Mouse (Mus musculus) liver, postnatal 0 days (tissue): Measurements from ENCODE around the gene Prss50. TPM values are rescaled to one million over a fixed set of nuclear protein-coding genes. Genes with fewer than 3 reads are reported as not detected.

Experiments
- ATAC-seq: fragments of 200-750 bp; cut with Nextera tagmentation; 2 replicates; pipeline ENCODE4 v1.8.0; 2017; ENCODE audit warnings: mild to moderate bottlenecking, moderate library complexity
- DNase-seq: peaks from one replicate; pipeline ENCODE4 v3.0.0-alpha.2; 2016
- H3K27ac ChIP-seq: fragments of 300-500 bp; sonication (generic); 2 replicates; pipeline ENCODE4 v1.5.1; 2014; ENCODE audit warnings: antibody characterized with exemption, moderate library complexity, mild to moderate bottlenecking, low read depth
- H3K27me3 ChIP-seq: fragments of 300-500 bp; sonication (generic); 2 replicates; pipeline ENCODE4 v1.6.1; 2014; ENCODE audit warnings: low read length, control low read depth, mixed read lengths; ENCODE audit not compliant: insufficient read depth
- H3K36me3 ChIP-seq: fragments of 300-500 bp; sonication (generic); replicated peaks from 2 replicates; pipeline ENCODE4 v1.6.1; 2014; ENCODE audit warnings: mild to moderate bottlenecking, control low read depth, low read length, moderate library complexity, mixed read lengths; ENCODE audit not compliant: insufficient read depth
- H3K4me1 ChIP-seq: fragments of 300-500 bp; sonication (generic); 2 replicates; pipeline ENCODE4 v1.6.1; 2014; ENCODE audit warnings: antibody characterized with exemption, mild to moderate bottlenecking, control low read depth; ENCODE audit not compliant: insufficient read depth
- H3K4me2 ChIP-seq: fragments of 300-500 bp; sonication (generic); 2 replicates; pipeline ENCODE4 v1.6.1; 2014; ENCODE audit warnings: low read depth, mild to moderate bottlenecking, low read length, moderate library complexity, mixed read lengths
- H3K4me3 ChIP-seq: fragments of 300-500 bp; sonication (generic); 2 replicates; pipeline ENCODE4 v1.5.1; 2014; ENCODE audit warnings: low read depth, low read length
- H3K9ac ChIP-seq: fragments of 300-500 bp; sonication (generic); replicated peaks from 2 replicates; pipeline ENCODE4 v1.6.1; 2014; ENCODE audit warnings: mild to moderate bottlenecking, moderate library complexity
- H3K9me3 ChIP-seq: fragments of 300-500 bp; sonication (generic); 2 replicates; pipeline ENCODE4 v1.6.1; 2016; ENCODE audit warnings: mild to moderate bottlenecking, control low read depth, low read length, mixed read lengths
- CTCF ChIP-seq: sonication (generic); IDR thresholded peaks from 2 replicates; pipeline ENCODE4 v1.5.1; 2016; ENCODE audit warnings: antibody characterized with exemption, low read depth
- EP300 ChIP-seq: IDR thresholded peaks from 2 replicates; pipeline ENCODE4 v1.6.1; 2016; ENCODE audit warnings: antibody characterized with exemption, low read depth, mild to moderate bottlenecking
- WGBS: fragments of 180-500 bp; shearing (Covaris S2); extraction: QIAGEN DNeasy Blood & Tissue Kit; methylation state at CpG from one replicate; pipeline ENCODE4 v1.1.7; 2014; ENCODE audit not compliant: insufficient replicate concordance; 5-methylcytosine and 5-hydroxymethylcytosine counted together
- polyA plus RNA-seq: library from polyadenylated mRNA; unstranded; fragments of >200 nt; fragmentation: Nextera tagmentation; extraction: Ambion mirVana; gene quantifications from 2 replicates; pipeline ENCODE4 v1.2.1, GENCODE M21; 2015

Prss50 gene
- polyA plus RNA-seq, 1 experiment from 2014 or later: 10.3 TPM

GRCm38 (mm10) chr9:110841438-110841837 is 16.3 kb upstream of the Prss50 start:
- Histone ChIP-seq H3K4me2 (no peak overlapping the region), H3K4me3 (no peak overlapping the region), H3K9ac (no peak overlapping the region), H3K4me1 (peaks cover 9% of the 10 kb centered on the region), H3K27me3 (no peaks in the 10 kb centered on the region), H3K36me3 (no peaks in the 10 kb centered on the region), H3K9me3 (no peaks in the 10 kb centered on the region), H3K27ac (peak overlapping the region; percentile 30; the same call in 1 of the 2 replicates)
- WGBS: 19% methylated on average over 2 of the region's 2 CpGs
- TF ChIP-seq CTCF: no peak
- ATAC-seq (peak; percentile 50), DNase-seq (no peak)

GRCm38 (mm10) chr9:110844206-110844605 is 13.6 kb upstream of the Prss50 start, which contains the start of gene Prss46:
Gene Prss46, plus strand, starts transcription at chr9:110844506.
- no peak for TF ChIP-seq EP300
- no peak for TF ChIP-seq CTCF
- peaks cover 9% of the 10 kb centered on the region for H3K4me1 ChIP-seq
- ATAC-seq (no peak), DNase-seq (no peak)
- H3K9ac ChIP-seq: no peak within 1 kb of the TSS
- H3K36me3 ChIP-seq: no peaks in the 10 kb centered on the region
- H3K27me3 ChIP-seq: no peaks in the 10 kb centered on the region
- H3K27ac ChIP-seq: no peak within 1 kb of the TSS
- 70% methylated on average over 10 of the region's 10 CpGs for WGBS
- no peak within 1 kb of the TSS for H3K4me3 ChIP-seq
- H3K4me2 ChIP-seq: no peak within 1 kb of the TSS
- no peaks in the 10 kb centered on the region for H3K9me3 ChIP-seq

- H3K27me3 ChIP-seq: no peaks in the 10 kb centered on the region
- WGBS: 81% methylated on average over 7 of the region's 7 CpGs
- H3K27ac ChIP-seq: no peak overlapping the region
Observed at GRCm38 (mm10) chr9:110849162-110849561, 8.6 kb upstream of the Prss50 start.

GRCm38 (mm10) chr9:110855903-110856302 is 1.9 kb upstream of the Prss50 start:
- Histone ChIP-seq H3K9me3 (no peaks in the 10 kb centered on the region), H3K4me3 (no peak overlapping the region)
- TF ChIP-seq EP300 (no peak), CTCF (no peak)

More at GRCm38 (mm10) chr9:110849162-110849561, 8.6 kb upstream of the Prss50 start:
- no peak overlapping the region for H3K9ac ChIP-seq
- no peaks in the 10 kb centered on the region for H3K36me3 ChIP-seq
- TF ChIP-seq EP300: no peak
- no peak for TF ChIP-seq CTCF
- no peaks in the 10 kb centered on the region for H3K4me1 ChIP-seq
- H3K4me2 ChIP-seq: no peak overlapping the region
- no peak for DNase-seq
- no peak overlapping the region for H3K4me3 ChIP-seq
- ATAC-seq: no peak
- no peaks in the 10 kb centered on the region for H3K9me3 ChIP-seq

GRCm38 (mm10) chr9:110856920-110857319 is 847 bp upstream of the Prss50 start:
- H3K9me3 ChIP-seq: no peaks in the 10 kb centered on the region
- ATAC-seq (no peak), DNase-seq (no peak)
- H3K4me1 ChIP-seq: peaks cover 3% of the 10 kb centered on the region
- H3K27ac ChIP-seq: no peak overlapping the region
- H3K36me3 ChIP-seq: no peaks in the 10 kb centered on the region
- WGBS: 19% methylated on average over 4 of the region's 4 CpGs
- peaks cover 5% of the 10 kb centered on the region; the same call in 1 of the 2 replicates for H3K27me3 ChIP-seq
- no peak overlapping the region for H3K9ac ChIP-seq
- TF ChIP-seq CTCF (no peak), EP300 (peak; percentile 7; the same call in 1 of the 2 replicates)
- H3K4me2 ChIP-seq: no peak overlapping the region
- H3K4me3 ChIP-seq: no peak overlapping the region

More at GRCm38 (mm10) chr9:110855903-110856302, 1.9 kb upstream of the Prss50 start:
- ATAC-seq: no peak
- Histone ChIP-seq H3K9ac (no peak overlapping the region), H3K4me1 (peaks cover 3% of the 10 kb centered on the region), H3K27ac (no peak overlapping the region), H3K4me2 (no peak overlapping the region), H3K27me3 (peaks cover 5% of the 10 kb centered on the region; the same call in 1 of the 2 replicates), H3K36me3 (no peaks in the 10 kb centered on the region)
- DNase-seq: no peak
- 70% methylated on average over 7 of the region's 7 CpGs for WGBS

- Histone ChIP-seq H3K4me1 (peaks cover 3% of the 10 kb centered on the region), H3K9ac (no peak overlapping the region), H3K9me3 (no peaks in the 10 kb centered on the region), H3K27ac (no peak overlapping the region), H3K4me3 (no peak overlapping the region), H3K36me3 (no peaks in the 10 kb centered on the region), H3K27me3 (peaks cover 5% of the 10 kb centered on the region; the same call in 1 of the 2 replicates), H3K4me2 (peak overlapping the region; percentile 71; the same call in 1 of the 2 replicates)
- no peak for DNase-seq
- no peak for TF ChIP-seq CTCF
- no peak for TF ChIP-seq EP300
- 45% methylated on average over 5 of the region's 5 CpGs for WGBS
- ATAC-seq: no peak
Observed at GRCm38 (mm10) chr9:110858523-110858922, 756 bp downstream of the Prss50 start.
